Mouse (Mus musculus) layer of hippocampus, adult 11-12 months (tissue): ENCODE data around the gene Ggps1.
A peak's percentile ranks its signal among the peaks of the same experiment; 100 is the strongest.

Experiments
- DNase-seq: peaks from one replicate; pipeline ENCODE4 v3.0.0; 2022; ENCODE audit warnings: low spot score

Ggps1 gene

GRCm38 (mm10) chr13:14063013-14063941 lies at the start of gene Ggps1, which contains the start of gene Arid4b:
TSS of gene Ggps1 (minus strand) at chr13:14063488.
TSS of gene Arid4b (plus strand) at chr13:14063232.
- DNase-seq: peak; percentile 98

- DNase-seq: no peak
These were observed 47.9 kb upstream of the Ggps1 start for GRCm38 (mm10) chr13:14111146-14111545.

- no peak for DNase-seq
These were observed 47.0 kb upstream of the Ggps1 start for GRCm38 (mm10) chr13:14110154-14110873.

DNA sequence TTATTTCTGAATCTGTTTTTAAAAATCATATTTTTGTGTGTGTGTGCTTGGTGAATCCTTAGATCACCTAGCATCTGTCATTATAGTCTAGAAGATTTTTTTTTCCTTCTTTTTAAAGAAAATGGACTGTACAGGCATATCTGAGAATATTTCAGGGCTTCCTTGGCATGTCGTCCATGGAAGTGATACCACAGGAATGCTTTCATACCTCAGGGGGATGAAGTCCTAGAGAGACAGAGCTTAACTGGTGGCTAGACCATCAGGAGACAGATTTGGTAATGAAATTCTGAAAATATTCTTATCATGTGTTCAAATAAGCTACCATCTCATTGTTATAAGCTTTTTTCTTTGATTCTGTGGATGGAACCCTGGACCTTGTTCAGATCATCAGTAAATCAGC lies 39.7 kb upstream of the Ggps1 start:
- no peak for DNase-seq

GRCm38 (mm10) chr13:14088669-14089068 lies 25.4 kb upstream of the Ggps1 start:
- no peak for DNase-seq

GRCm38 (mm10) chr13:14075326-14075725 lies 12.0 kb upstream of the Ggps1 start:
- no peak for DNase-seq

- no peak for DNase-seq
These were observed 11.1 kb upstream of the Ggps1 start for GRCm38 (mm10) chr13:14074371-14074770.

DNA sequence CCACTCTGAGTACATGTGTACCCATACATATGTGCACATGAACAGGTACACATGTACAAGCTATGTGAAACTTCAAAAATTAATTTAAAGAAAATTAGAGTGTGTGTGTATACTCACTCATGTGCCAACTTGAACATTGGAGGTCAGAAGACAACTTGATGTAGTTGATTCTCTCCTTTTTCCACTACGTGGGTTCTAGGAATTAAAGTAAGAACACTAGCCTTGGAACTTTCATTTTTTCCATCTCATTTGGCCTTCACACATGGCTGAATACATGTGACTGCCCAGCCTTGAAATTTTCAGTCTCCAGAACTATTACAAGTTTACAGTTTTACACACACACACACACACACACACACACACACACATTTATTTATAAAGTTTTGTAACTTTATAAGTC lies 6.0 kb upstream of the Ggps1 start:
- DNase-seq: no peak

- DNase-seq: no peak
These were observed 4.7 kb upstream of the Ggps1 start for GRCm38 (mm10) chr13:14068035-14068434.

DNA sequence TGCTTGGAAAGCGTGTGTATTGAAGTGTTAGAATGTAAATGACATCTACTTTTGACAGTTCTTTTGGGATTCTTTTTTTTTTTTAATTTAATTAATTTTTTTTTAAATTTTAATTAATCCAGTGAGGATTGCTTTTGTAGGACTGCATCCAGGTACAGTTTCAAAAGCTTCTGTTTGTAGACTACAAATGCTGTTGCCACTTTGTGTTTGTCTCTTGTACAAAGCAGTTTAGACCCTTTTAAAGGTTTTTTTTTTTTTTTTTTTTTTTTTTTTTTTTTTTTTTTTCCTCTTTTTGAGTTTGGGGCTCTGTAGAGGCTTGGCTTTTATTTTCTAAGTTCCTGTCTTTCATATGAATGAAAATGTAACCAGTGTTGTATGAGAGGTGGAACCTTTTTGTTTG lies 2.4 kb upstream of the Ggps1 start:
- no peak for DNase-seq

- DNase-seq: no peak
These were observed 1.7 kb upstream of the Ggps1 start for GRCm38 (mm10) chr13:14065028-14065380.

GRCm38 (mm10) chr13:14064341-14065027 lies 1.2 kb upstream of the Ggps1 start:
- peak; percentile 28 for DNase-seq

DNA sequence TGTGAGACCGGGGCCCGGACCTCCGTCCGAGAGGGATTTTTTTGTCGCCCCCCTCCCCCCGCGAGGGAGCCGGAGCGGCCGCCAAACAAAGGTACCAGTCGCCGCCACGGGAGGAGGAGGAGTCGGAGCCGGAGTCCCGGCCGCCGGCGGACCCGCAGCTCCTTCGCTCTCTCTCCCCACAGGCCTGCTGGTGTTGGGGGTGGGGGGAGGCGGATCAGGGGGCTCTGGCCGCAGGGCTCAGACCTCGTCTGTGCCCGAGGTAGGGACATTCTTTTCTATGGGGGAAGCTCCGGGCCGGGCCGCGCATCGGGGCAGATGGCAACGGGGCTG lies 619 bp upstream of the Ggps1 start:
- no peak for DNase-seq

DNA sequence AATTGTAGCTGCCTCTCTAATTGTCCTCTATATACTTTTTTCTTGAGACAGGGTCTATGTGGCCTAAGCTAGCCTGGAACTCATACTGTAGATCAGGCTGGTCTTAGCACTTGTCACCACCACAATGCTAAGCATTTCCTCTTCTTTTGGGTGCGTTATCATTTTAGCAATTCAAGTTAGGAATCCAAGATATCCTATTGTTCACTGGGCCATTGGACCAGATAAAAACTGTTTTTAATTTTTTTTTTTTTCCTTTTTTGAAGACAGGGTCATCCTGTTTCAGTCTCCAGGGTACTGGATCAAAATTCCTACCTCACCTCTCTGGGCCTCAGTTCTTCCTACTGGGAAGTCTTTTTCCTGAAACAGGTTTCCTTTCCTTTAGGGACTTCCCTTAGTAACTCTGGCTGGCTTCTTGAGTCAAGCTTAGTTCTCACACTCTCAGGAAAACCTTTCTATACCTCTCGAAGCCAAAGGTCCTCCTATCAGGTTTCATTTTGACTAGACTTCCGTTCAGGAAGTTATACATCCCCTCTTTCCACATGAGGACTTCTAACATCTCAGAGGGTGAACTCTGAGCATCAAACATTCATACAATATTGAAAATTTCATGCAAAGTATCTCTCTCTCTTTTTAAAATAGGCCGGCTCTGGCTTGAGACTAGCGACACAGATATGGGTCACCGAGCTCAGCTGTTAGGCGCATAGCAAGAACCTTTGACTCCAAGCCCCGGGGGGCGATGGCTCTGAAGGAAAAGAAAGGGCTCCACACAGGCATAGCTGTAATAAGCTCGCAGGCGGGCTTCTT lies 877 bp downstream of the Ggps1 start:
- no peak for DNase-seq

- DNase-seq: no peak
These were observed 3.7 kb downstream of the Ggps1 start for GRCm38 (mm10) chr13:14059582-14059981.

- no peak for DNase-seq
These were observed 6.5 kb downstream of the Ggps1 start for GRCm38 (mm10) chr13:14056801-14057200.

DNA sequence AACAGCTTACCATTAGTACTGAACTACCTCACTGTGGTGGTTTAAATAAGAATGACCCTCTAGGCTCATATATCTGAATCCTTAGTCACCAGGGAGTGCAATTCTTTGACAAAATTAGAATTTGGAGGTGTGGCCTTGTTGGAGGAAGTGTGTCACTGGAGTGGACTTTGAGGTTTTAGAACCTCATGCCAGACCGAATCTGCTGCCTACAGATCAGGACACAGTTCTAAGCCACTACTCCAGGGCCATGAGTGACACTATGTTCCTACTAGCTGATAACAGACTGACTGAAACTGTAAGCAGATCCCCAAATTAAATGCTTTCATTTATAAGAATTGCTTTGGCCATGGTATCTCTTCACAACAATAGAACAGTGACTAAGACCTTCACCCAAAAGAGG lies 13.4 kb downstream of the Ggps1 start:
- DNase-seq: no peak

GRCm38 (mm10) chr13:14044521-14044920 lies 18.8 kb downstream of the Ggps1 start:
- no peak for DNase-seq

DNA sequence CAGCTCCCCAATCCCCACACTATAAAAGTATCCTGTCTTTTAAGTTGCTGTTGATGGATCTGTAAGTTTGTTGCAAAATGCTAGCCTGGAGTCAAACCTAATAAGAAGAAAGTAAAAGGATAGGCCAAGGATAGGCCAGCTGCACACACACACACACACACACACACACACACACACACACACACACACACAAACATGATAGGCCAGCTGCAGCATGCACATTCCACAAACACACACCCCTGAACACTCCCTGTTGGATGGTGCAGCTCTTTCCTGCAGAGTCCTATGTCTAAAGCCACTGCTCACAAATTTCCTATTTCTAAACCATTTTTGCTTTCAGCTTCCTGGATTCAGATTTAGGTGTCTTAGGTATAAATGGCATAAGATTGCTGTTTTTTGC lies 19.4 kb downstream of the Ggps1 start:
- DNase-seq: no peak

GRCm38 (mm10) chr13:14040186-14040585 lies 23.1 kb downstream of the Ggps1 start:
- no peak for DNase-seq

DNA sequence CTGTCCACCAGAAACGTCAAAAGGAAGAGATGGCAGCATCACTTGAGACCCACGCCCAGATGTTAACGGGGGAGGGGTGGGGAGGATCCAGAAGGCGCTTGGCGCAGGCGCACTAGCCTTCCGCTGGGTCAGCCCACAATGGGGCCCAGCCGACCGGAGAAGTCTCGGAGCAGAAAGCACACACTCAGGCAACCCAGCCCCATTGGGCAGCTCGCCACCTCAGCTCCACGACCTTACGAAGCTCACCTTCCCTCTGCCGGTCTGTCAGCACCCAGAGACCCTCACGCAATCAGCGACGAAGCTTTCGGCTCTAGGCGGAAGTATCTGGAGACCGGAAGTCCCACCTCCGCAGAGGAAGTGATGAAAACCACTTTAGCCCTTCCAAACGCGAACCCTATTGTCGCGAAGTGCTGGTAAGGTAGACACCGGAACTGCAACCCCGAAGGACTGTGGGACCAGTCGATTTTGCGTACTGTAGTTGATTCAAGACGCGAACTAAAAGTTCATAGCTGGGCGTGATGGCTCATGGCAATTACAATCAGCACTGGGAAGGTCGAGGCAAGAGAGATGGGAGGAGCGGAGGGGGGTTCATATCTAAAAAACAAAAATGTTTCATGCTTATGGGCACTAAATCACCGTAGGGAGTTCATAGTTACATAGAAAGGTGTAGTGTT lies 23.9 kb downstream of the Ggps1 start, which contains the start of gene Tbce:
TSS of gene Tbce (minus strand) at position 347 of the 674 bp plus-strand sequence.
- peak; percentile 91 for DNase-seq
